Comparison of ENCODE assay signal across 31 mouse cellular contexts in genomic region chr1:53388762-53389161, GRCm38 (mm10). TPM values are rescaled to one million over a fixed set of nuclear protein-coding genes. Genes with fewer than 3 reads are reported as not detected.
DNase-seq lines count a peak whose midpoint lies in the region; ATAC-seq and TF ChIP-seq lines count a peak whose summit lies in the region.
"Had no signal": no experiment of that assay in that cellular context is flagged by ENCODE, and none has a peak within 500 bp of the region (broad histone marks: within the 10 kb centered on the region; RNA-seq: fewer than 3 reads in every experiment).

No protein-coding gene starts in this region.

- H3K36me3 ChIP-seq in forebrain, embryonic 11.5 days (ENCODE audit: control insufficient read depth, insufficient read depth, low read length), result no peaks in the 10 kb centered on the region
- H3K36me3 ChIP-seq in forebrain, embryonic 14.5 days (ENCODE audit: control insufficient read depth, insufficient read depth, low read length), result no peaks in the 10 kb centered on the region
- no peaks in the 10 kb centered on the region for H3K36me3 ChIP-seq in hindbrain, embryonic 13.5 days
- H3K36me3 ChIP-seq in hindbrain, postnatal 0 days (ENCODE audit: insufficient read depth, low read length), result no peaks in the 10 kb centered on the region
- no peaks in the 10 kb centered on the region for H3K36me3 ChIP-seq in neural tube, embryonic 14.5 days (ENCODE audit: control insufficient read depth, insufficient read depth, low read length)
- no peaks in the 10 kb centered on the region for H3K36me3 ChIP-seq in neural tube, embryonic 15.5 days
- H3K36me3 ChIP-seq: embryonic facial prominence, embryonic 12.5 days; forebrain, embryonic 10.5 days; heart, embryonic 10.5 days; limb, embryonic 12.5 days; liver, embryonic 15.5 days had no signal

- no peaks in the 10 kb centered on the region for H3K27me3 ChIP-seq in forebrain, embryonic 11.5 days (ENCODE audit: control insufficient read depth, insufficient read depth, low read length)
- H3K27me3 ChIP-seq in forebrain, embryonic 14.5 days (replicated peaks; ENCODE audit: control insufficient read depth, insufficient read depth, low read length), result no peaks in the 10 kb centered on the region
- no peaks in the 10 kb centered on the region for H3K27me3 ChIP-seq in hindbrain, embryonic 13.5 days
- H3K27me3 ChIP-seq in hindbrain, postnatal 0 days (ENCODE audit: insufficient read depth, low read length), result no peaks in the 10 kb centered on the region
- no peaks in the 10 kb centered on the region for H3K27me3 ChIP-seq in neural tube, embryonic 14.5 days (ENCODE audit: control insufficient read depth, insufficient read depth, low read length)
- no peaks in the 10 kb centered on the region for H3K27me3 ChIP-seq in neural tube, embryonic 15.5 days (replicated peaks)
- H3K27me3 ChIP-seq: embryonic facial prominence, embryonic 12.5 days; limb, embryonic 12.5 days; liver, embryonic 15.5 days had no signal

- TF ChIP-seq CTCF in hindbrain, postnatal 0 days (IDR thresholded peaks at IDR 0.05; ENCODE audit: low read depth), result no peak

- ATAC-seq in forebrain, embryonic 11.5 days (replicated peaks; ENCODE audit: low FRiP score), result peak; percentile 53; the same call in 1 of the 2 replicates
- no peak for ATAC-seq in forebrain, embryonic 14.5 days
- ATAC-seq in hindbrain, embryonic 13.5 days (ENCODE audit: low FRiP score), result 0 out of 2 replicates have a peak, but pooled peaks have one; percentile 43
- ATAC-seq in hindbrain, postnatal 0 days, result no peak
- ATAC-seq in neural tube, embryonic 14.5 days (ENCODE audit: low read depth), result peak; percentile 56; the same call in 1 of the 2 replicates
- ATAC-seq in neural tube, embryonic 15.5 days (ENCODE audit: low FRiP score), result no peak; the same call in 1 of the 2 replicates
- ATAC-seq: CD4-positive, CD25-positive, alpha-beta regulatory T cell, adult 4 months; inflammation-experienced regulatory T-cells, adult 6 months had no signal

- no peak overlapping the region for H3K4me3 ChIP-seq in forebrain, embryonic 11.5 days (ENCODE audit: low read depth, low read length)
- no peak overlapping the region for H3K4me3 ChIP-seq in forebrain, embryonic 14.5 days (ENCODE audit: low read depth, low read length)
- H3K4me3 ChIP-seq in hindbrain, embryonic 13.5 days, result no peak overlapping the region
- H3K4me3 ChIP-seq in hindbrain, postnatal 0 days (ENCODE audit: low read length), result no peak overlapping the region
- H3K4me3 ChIP-seq in neural tube, embryonic 14.5 days (ENCODE audit: low read depth, low read length), result no peak overlapping the region
- no peak overlapping the region for H3K4me3 ChIP-seq in neural tube, embryonic 15.5 days (replicated peaks)
- H3K4me3 ChIP-seq: embryonic facial prominence, embryonic 12.5 days; forebrain, embryonic 10.5 days; heart, embryonic 10.5 days; limb, embryonic 12.5 days; liver, embryonic 15.5 days had no signal

- no peaks in the 10 kb centered on the region; the same call in 1 of the 2 replicates for H3K9me3 ChIP-seq in forebrain, embryonic 11.5 days (ENCODE audit: control insufficient read depth, low read length)
- H3K9me3 ChIP-seq in forebrain, embryonic 14.5 days (replicated peaks; ENCODE audit: control insufficient read depth, low read length), result no peaks in the 10 kb centered on the region
- H3K9me3 ChIP-seq in hindbrain, embryonic 13.5 days, result 0 out of 2 replicates have a peak, but pooled peaks cover 4% of the 10 kb centered on the region
- H3K9me3 ChIP-seq in hindbrain, postnatal 0 days (ENCODE audit: low read length), result no peaks in the 10 kb centered on the region
- H3K9me3 ChIP-seq in neural tube, embryonic 14.5 days (ENCODE audit: control insufficient read depth, low read length), result no peaks in the 10 kb centered on the region
- no peaks in the 10 kb centered on the region for H3K9me3 ChIP-seq in neural tube, embryonic 15.5 days (replicated peaks)
- H3K9me3 ChIP-seq: liver, embryonic 15.5 days had no signal

- WGBS in forebrain, embryonic 11.5 days, result 95% methylated on average over 11 of the region's 14 CpGs
- 82% methylated on average over 13 of the region's 14 CpGs for WGBS in forebrain, embryonic 14.5 days
- WGBS in hindbrain, embryonic 13.5 days, result 95% methylated on average over 10 of the region's 14 CpGs
- WGBS in hindbrain, postnatal 0 days, result 85% methylated on average over 10 of the region's 14 CpGs
- 95% methylated on average over 10 of the region's 14 CpGs for WGBS in neural tube, embryonic 14.5 days
- 93% methylated on average over 12 of the region's 14 CpGs for WGBS in neural tube, embryonic 15.5 days

- no peaks in the 10 kb centered on the region for H3K4me1 ChIP-seq in forebrain, embryonic 11.5 days (replicated peaks; ENCODE audit: control insufficient read depth, insufficient read depth, low read length)
- H3K4me1 ChIP-seq in forebrain, embryonic 14.5 days (ENCODE audit: control insufficient read depth, insufficient read depth, low read length), result no peaks in the 10 kb centered on the region
- H3K4me1 ChIP-seq in hindbrain, embryonic 13.5 days (replicated peaks), result no peaks in the 10 kb centered on the region
- H3K4me1 ChIP-seq in hindbrain, postnatal 0 days (ENCODE audit: insufficient read depth, low read length), result no peaks in the 10 kb centered on the region
- H3K4me1 ChIP-seq in neural tube, embryonic 14.5 days (ENCODE audit: control insufficient read depth, insufficient read depth, low read length), result no peaks in the 10 kb centered on the region
- no peaks in the 10 kb centered on the region for H3K4me1 ChIP-seq in neural tube, embryonic 15.5 days
- H3K4me1 ChIP-seq: embryonic facial prominence, embryonic 12.5 days; liver, embryonic 15.5 days had no signal

- DNase-seq in forebrain, embryonic 11.5 days (ENCODE audit: low spot score), result no peak
- DNase-seq in forebrain, embryonic 14.5 days (ENCODE audit: low spot score), result no peak
- no peak for DNase-seq in hindbrain, postnatal 0 days (ENCODE audit: low spot score)
- DNase-seq: adrenal gland, postnatal 14 days; cerebellum, adult 11 months; cerebellum, adult 9-11 months; gastrocnemius, postnatal 14 days; kidney, adult 11 months; kidney, postnatal 10 days; lung, embryonic 14.5 days; lung, postnatal 14 days; midbrain, embryonic 14.5 days; thymus, postnatal 4 days had no signal

- no peak overlapping the region for H3K9ac ChIP-seq in forebrain, embryonic 11.5 days (ENCODE audit: low read length)
- H3K9ac ChIP-seq in forebrain, embryonic 14.5 days (ENCODE audit: low read length), result no peak overlapping the region
- no peak overlapping the region for H3K9ac ChIP-seq in hindbrain, embryonic 13.5 days
- H3K9ac ChIP-seq in hindbrain, postnatal 0 days (replicated peaks; ENCODE audit: low read length), result no peak overlapping the region
- H3K9ac ChIP-seq in neural tube, embryonic 14.5 days (replicated peaks; ENCODE audit: low read depth, low read length), result no peak overlapping the region
- H3K9ac ChIP-seq in neural tube, embryonic 15.5 days (replicated peaks), result no peak overlapping the region
- H3K9ac ChIP-seq: embryonic facial prominence, embryonic 12.5 days; limb, embryonic 12.5 days; liver, embryonic 15.5 days; lung, embryonic 14.5 days had no signal

- no peak overlapping the region for H3K4me2 ChIP-seq in forebrain, embryonic 11.5 days (ENCODE audit: low read depth, low read length, severe bottlenecking)
- H3K4me2 ChIP-seq in forebrain, embryonic 14.5 days (ENCODE audit: low read length), result no peak overlapping the region
- no peak overlapping the region for H3K4me2 ChIP-seq in hindbrain, embryonic 13.5 days
- H3K4me2 ChIP-seq in hindbrain, postnatal 0 days (ENCODE audit: low read depth, low read length), result no peak overlapping the region
- no peak overlapping the region for H3K4me2 ChIP-seq in neural tube, embryonic 14.5 days (ENCODE audit: low read depth, low read length)
- no peak overlapping the region for H3K4me2 ChIP-seq in neural tube, embryonic 15.5 days
- H3K4me2 ChIP-seq: embryonic facial prominence, embryonic 12.5 days; limb, embryonic 12.5 days; liver, embryonic 15.5 days; lung, embryonic 14.5 days had no signal

- no peak overlapping the region for H3K27ac ChIP-seq in forebrain, embryonic 11.5 days (ENCODE audit: low read depth, low read length)
- no peak overlapping the region for H3K27ac ChIP-seq in forebrain, embryonic 14.5 days (ENCODE audit: low read depth, low read length)
- H3K27ac ChIP-seq in hindbrain, embryonic 13.5 days, result no peak overlapping the region
- H3K27ac ChIP-seq in hindbrain, postnatal 0 days, result no peak overlapping the region
- H3K27ac ChIP-seq in neural tube, embryonic 14.5 days (ENCODE audit: low read depth, low read length), result no peak overlapping the region
- H3K27ac ChIP-seq in neural tube, embryonic 15.5 days (replicated peaks), result no peak overlapping the region
- H3K27ac ChIP-seq: embryonic facial prominence, embryonic 12.5 days; forebrain, embryonic 10.5 days; heart, embryonic 10.5 days; limb, embryonic 12.5 days; liver, embryonic 15.5 days; stomach, postnatal 0 days had no signal

RNA-seq across cellular contexts. Expression of gene Asnsd1, which starts 36.2 kb away (rescaled TPM):
- 107 and 109 TPM in 2 replicates for polyA plus RNA-seq in forebrain, embryonic 11.5 days (2014; fragmentation: Nextera tagmentation; extraction: Ambion mirVana)
- 66.6 and 72.1 TPM in 2 replicates for polyA plus RNA-seq in forebrain, embryonic 14.5 days (2014; fragmentation: Nextera tagmentation; extraction: Ambion mirVana)
- 63.0 and 64.4 TPM in 2 replicates for polyA plus RNA-seq in hindbrain, embryonic 13.5 days (2015; fragmentation: Nextera tagmentation; extraction: Ambion mirVana)
- 26.2 and 27.9 TPM in 2 replicates for total RNA-seq in hindbrain, postnatal 0 days (2014; rRNA removed)
- 47.6 and 50.3 TPM in 2 replicates for polyA plus RNA-seq in hindbrain, postnatal 0 days (2015; fragmentation: Nextera tagmentation; extraction: Ambion mirVana)
- polyA plus RNA-seq in neural tube, embryonic 14.5 days (2014; fragmentation: Nextera tagmentation; extraction: Ambion mirVana), result 61.0 and 74.7 TPM in 2 replicates
- 57.3 and 61.2 TPM in 2 replicates for polyA plus RNA-seq in neural tube, embryonic 15.5 days (2015; fragmentation: Nextera tagmentation; extraction: Ambion mirVana)

RNA-seq across cellular contexts. Expression of gene Gm28551, which starts 36.3 kb away (rescaled TPM):
- polyA plus RNA-seq in forebrain, embryonic 11.5 days (2014; fragmentation: Nextera tagmentation; extraction: Ambion mirVana), result 0.68 and 1.8 TPM in 2 replicates
- polyA plus RNA-seq in forebrain, embryonic 14.5 days (2014; fragmentation: Nextera tagmentation; extraction: Ambion mirVana), result 1.2 and 1.5 TPM in 2 replicates
- polyA plus RNA-seq in hindbrain, embryonic 13.5 days (2015; fragmentation: Nextera tagmentation; extraction: Ambion mirVana), result 1.8 and 1.9 TPM in 2 replicates
- total RNA-seq in hindbrain, postnatal 0 days (2014; rRNA removed), result 0.40 and 0.94 TPM in 2 replicates
- 1.7 and 1.8 TPM in 2 replicates for polyA plus RNA-seq in hindbrain, postnatal 0 days (2015; fragmentation: Nextera tagmentation; extraction: Ambion mirVana)
- 2.6 and 2.8 TPM in 2 replicates for polyA plus RNA-seq in neural tube, embryonic 14.5 days (2014; fragmentation: Nextera tagmentation; extraction: Ambion mirVana)
- 2.3 and 3.1 TPM in 2 replicates for polyA plus RNA-seq in neural tube, embryonic 15.5 days (2015; fragmentation: Nextera tagmentation; extraction: Ambion mirVana)
- total RNA-seq: adrenal gland, postnatal 14 days; gastrocnemius, postnatal 14 days; granulocyte monocyte progenitor cell, adult 5-6 weeks; hematopoietic stem cell, adult 5-6 weeks; liver, adult 2 months; monocyte, adult 5-6 weeks; neutrophil, adult 5-6 weeks had no signal
- polyA plus RNA-seq: large intestine, adult 2 months; liver, adult 2 months; liver, embryonic 15.5 days; spleen, adult 2 months had no signal

RNA-seq across cellular contexts. Expression of gene Asdurf, which starts 36.3 kb away (rescaled TPM):
- 7.0 TPM in 1 of 2 replicates, not detected in the other for polyA plus RNA-seq in forebrain, embryonic 11.5 days (2014; fragmentation: Nextera tagmentation; extraction: Ambion mirVana)
- polyA plus RNA-seq in forebrain, embryonic 14.5 days (2014; fragmentation: Nextera tagmentation; extraction: Ambion mirVana), result 8.3 and 23.3 TPM in 2 replicates
- polyA plus RNA-seq in hindbrain, embryonic 13.5 days (2015; fragmentation: Nextera tagmentation; extraction: Ambion mirVana), result 4.8 and 14.4 TPM in 2 replicates
- total RNA-seq in hindbrain, postnatal 0 days (2014; rRNA removed), result not detected in 2 replicates
- 12.0 and 15.5 TPM in 2 replicates for polyA plus RNA-seq in hindbrain, postnatal 0 days (2015; fragmentation: Nextera tagmentation; extraction: Ambion mirVana)
- polyA plus RNA-seq in neural tube, embryonic 14.5 days (2014; fragmentation: Nextera tagmentation; extraction: Ambion mirVana), result 2.2 TPM in 1 of 2 replicates, not detected in the other
- 8.9 and 12.0 TPM in 2 replicates for polyA plus RNA-seq in neural tube, embryonic 15.5 days (2015; fragmentation: Nextera tagmentation; extraction: Ambion mirVana)
- total RNA-seq: liver, adult 2 months had no signal
- polyA plus RNA-seq: embryonic facial prominence, embryonic 12.5 days; forebrain, embryonic 10.5 days; heart, embryonic 10.5 days; large intestine, adult 2 months; liver, adult 2 months; liver, embryonic 15.5 days; spleen, adult 2 months had no signal

Comparison
In these comparisons a context has a peak if more than half of its experiments do, and no peak if none do; other contexts are left out.
1. ATAC-seq: peak in forebrain, embryonic 11.5 days (single experiment), hindbrain, embryonic 13.5 days (single experiment) and neural tube, embryonic 14.5 days (single experiment); none in forebrain, embryonic 14.5 days (single experiment), hindbrain, postnatal 0 days (single experiment) and neural tube, embryonic 15.5 days (single experiment).